Mouse (Mus musculus): ENCODE measurements around the gene Xbp1.
"Not testable (repeated sequence)": the region's sequence is repeated elsewhere in the genome, so short reads cannot be mapped to it uniquely, and the experiment has no call there.

Gene Xbp1

DNA sequence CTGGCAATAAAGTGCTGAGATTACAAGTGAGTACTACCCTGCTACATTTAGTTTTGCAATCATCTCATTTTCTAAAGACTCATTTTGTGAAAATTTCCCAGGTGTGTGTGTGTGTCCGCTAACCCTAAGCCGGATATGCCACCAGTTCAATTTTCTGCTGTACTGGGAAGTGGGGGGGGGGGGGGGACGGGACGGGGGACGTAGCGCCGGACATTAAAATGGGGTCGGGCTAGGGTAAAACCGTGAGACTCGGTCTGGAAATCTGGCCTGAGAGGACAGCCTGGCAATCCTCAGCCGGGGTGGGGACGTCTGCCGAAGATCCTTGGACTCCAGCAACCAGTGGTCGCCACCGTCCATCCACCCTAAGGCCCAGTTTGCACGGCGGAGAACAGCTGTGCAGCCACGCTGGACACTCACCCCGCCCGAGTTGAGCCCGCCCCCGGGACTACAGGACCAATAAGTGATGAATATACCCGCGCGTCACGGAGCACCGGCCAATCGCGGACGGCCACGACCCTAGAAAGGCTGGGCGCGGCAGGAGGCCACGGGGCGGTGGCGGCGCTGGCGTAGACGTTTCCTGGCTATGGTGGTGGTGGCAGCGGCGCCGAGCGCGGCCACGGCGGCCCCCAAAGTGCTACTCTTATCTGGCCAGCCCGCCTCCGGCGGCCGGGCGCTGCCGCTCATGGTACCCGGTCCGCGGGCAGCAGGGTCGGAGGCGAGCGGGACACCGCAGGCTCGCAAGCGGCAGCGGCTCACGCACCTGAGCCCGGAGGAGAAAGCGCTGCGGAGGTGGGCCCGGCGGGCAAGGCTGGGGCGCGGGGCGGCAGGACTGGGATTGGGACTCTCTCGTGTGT lies at the start of gene Xbp1:
Gene Xbp1 (plus strand): TSS at position 248 of the 854 bp plus-strand sequence.
- peak; percentile 95 to 97 for DNase-seq (ENCODE audit: low spot score in 2 of 2)

DNA sequence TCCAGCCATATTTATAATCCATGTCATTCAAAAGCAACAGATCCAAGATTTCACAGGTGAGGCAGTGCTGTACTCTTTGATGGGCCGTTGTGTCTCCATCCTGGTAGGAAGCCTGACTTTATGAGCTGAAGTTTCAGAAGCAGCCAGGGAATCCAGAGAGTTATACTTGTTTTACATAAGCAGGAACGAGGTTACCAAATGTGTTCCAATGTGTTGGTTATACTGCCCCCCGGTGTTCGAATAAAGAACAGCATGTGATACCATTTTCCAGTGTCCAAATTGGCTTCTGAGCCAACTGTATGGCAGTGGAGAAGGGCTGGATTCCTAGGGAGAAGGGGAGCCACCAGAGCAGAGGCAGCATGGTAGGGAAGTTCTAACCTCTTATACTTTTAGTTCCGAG lies 46.3 kb upstream of the Xbp1 start:
- DNase-seq (ENCODE audit: low spot score in 2 of 2), result peak; percentile 10 to 34

DNA sequence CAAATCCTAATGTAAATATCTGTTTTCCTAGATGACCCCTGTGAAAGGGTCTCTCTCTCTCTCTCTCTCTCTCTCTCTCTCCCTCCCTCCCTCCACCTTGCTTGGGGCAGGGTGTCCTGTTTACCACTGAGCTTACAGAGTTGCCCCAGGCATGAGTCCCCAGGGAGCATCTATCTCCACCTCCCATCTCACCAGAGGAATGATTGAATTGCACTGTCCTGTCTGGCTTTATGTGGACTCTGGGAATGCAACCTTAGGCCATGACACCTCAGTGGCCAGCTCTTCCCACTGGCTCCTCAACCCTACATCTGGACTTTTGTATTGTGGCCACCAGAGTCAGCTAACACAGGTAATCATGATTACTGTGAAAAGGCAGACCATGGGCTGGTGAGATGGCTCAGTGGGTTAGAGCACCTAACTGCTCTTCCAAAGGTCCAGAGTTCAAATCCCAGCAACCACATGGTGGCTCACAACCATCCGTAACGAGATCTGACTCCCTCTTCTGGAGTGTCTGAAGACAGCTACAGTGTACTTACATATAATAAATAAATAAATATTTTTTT lies 44.8 kb upstream of the Xbp1 start:
- DNase-seq (ENCODE audit: low spot score in 2 of 2), result not testable (repeated sequence)

DNA sequence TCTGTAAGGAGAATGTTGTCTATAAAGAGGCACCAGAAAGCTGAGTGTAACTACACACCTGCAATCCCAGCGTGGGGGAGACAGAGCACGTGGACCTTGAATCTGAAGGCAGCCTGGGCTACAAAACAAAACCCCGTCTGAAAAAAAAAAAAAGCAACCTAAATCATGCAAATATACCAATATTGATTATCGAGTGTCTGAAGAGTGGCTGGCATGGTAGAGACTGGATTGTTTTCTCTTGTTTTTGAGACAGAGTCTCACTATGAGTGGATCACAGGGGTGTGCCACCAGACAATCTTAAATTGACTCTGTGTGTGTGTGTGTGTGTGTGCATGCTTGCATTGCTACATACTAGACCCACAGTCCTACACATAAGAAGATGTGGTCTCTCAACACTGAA lies 43.7 kb upstream of the Xbp1 start:
- DNase-seq (ENCODE audit: low spot score in 2 of 2), result no peak

DNA sequence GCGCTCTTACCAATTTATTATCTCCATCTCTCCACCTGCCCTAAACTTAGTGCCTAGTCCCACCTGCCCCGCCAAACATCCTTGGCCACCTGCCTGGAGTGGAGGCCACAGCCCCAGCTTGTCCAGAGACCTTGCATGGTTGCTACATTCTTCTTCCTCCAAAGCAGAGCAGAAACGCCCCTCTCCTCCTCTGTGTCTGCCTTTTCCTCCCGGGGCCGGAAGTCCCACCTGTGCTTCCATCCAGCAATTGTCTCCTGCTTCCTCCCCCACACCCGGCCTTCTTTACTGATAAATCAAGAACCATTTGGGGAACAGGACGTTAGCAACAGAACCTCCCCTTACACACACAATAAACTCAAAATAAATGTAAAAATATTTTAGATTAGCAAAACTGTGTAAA lies 42.3 kb upstream of the Xbp1 start:
- DNase-seq (ENCODE audit: low spot score in 2 of 2), result no peak

DNA sequence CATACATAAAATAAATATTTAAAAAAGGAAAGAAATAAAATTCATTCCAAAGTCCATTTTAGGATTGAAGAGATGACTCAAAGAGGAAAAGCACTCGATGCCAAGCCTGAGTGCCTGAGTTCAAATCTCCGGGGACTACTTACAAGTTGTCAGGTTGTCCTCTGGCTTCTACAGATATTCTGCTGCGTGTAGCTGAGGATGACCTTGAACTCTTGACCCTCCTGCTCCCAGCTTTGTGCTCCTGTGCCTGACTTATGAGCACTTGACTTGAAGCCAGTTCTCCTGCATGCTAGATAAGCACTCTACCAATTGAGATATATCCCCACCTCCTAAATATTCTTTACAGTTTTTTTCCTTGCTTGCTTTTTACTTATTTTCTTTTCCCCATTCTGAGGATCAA lies 41.6 kb upstream of the Xbp1 start:
- DNase-seq (ENCODE audit: low spot score in 2 of 2), result no peak

DNA sequence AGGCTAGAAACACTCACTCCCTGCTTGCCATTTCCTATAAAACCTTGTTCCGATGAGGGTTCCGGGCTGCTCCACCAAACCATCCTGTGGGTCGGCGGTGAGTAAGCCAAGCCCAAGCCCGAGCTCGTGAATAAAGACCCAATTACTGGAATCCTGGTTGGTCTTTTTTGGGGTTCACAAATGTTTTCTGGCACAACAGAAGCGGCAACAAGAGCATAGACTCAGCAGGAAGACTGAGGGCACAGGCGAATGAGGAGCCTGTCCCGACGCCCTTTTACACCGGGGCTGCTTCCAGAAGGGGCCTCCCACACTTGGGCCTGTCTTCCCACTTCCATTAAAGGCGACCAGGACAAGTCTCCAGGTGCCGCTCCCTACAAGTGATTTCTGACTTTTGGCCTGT lies 37.9 kb upstream of the Xbp1 start:
- no peak for DNase-seq (ENCODE audit: low spot score in 2 of 2)

DNA sequence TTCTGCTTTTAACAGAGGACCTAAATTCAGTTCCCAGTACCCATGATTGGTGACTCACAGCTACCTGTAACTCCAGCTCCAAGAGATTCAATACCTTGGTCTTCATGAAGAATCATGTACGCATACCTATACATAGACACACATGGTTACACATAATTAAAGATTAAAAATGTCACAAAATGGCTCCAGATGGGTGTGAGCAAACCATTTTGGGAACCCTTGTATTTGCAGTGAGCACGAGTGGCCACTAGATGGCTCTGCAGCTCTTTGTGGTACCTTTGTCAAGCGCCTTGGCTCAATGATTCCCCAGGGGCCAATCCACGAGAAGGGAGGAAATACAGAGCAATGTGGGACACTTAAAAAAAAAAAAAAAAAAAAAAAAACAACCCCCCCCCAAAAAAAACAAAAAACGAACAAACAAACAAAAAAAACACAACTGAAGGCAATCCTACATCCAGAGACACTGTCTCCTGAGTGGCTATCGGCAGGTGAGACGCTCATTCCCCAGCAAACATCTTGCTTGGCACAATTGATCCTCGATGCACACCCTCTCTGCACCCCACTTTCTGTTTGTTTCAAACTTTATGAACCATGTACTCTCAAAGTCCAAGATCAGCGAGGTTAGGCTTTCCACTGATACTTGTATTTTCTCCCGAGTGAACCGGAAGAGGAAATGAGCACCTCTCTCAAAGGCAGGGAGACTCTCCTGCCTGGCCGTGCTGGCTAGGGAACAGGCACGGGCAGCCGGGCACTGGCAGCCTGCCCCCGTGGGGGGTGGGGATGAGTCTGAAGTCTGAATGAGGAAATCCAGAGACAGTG lies 35.1 kb upstream of the Xbp1 start:
- peak; percentile 79 to 89 for DNase-seq (ENCODE audit: low spot score in 2 of 2)

DNA sequence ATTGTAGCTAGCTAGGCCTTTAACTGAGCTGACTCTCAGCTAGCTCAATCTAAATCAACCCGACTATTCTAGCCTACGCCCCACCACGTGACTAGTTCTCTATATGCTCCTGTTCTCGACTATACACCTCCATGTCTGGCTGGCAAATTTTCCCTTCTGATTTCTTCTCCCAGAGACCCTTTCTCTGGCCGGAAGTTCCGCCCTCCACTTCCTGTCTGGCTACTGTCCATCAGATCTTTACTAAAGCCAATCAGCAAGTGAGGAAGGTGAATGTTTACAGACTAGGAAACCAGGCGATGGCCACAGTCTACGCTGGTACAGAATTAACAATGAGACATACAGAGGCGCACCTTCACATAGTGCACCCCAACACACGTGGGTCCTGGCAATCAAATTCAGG lies 31.0 kb upstream of the Xbp1 start:
- DNase-seq (ENCODE audit: low spot score in 2 of 2), result not testable (repeated sequence)

DNA sequence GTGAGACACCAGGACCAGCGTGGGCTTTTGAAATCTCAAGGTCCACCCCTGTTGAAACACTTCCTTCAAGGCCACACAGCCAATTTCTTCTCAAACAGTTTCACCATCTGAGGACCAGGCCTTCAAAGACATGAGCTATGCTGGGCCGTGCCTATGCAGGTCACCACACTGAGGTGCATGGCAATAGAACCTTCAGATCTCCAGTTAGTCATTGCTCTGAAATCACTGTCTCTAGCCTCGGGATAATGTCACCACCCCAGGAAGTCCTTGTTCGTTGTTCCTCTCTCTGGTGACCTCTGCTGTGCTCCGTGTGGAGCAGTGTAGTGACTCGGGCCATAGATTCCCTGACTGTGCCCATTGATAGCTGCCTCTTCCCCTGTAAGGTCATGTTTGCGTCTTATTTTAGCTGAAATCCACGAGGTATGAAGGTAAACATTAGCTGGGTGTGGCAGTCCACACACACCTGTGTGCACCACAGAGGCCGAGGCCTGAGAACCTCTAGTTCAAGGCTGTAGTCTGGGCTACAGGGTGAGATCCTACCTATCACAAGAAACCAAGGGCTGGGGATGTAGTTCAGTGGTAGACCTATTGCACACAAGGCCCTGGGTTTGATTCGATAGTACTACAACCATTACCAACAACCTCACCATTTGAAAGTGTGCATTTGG lies 29.3 kb upstream of the Xbp1 start:
- no peak for DNase-seq (ENCODE audit: low spot score in 2 of 2)

DNA sequence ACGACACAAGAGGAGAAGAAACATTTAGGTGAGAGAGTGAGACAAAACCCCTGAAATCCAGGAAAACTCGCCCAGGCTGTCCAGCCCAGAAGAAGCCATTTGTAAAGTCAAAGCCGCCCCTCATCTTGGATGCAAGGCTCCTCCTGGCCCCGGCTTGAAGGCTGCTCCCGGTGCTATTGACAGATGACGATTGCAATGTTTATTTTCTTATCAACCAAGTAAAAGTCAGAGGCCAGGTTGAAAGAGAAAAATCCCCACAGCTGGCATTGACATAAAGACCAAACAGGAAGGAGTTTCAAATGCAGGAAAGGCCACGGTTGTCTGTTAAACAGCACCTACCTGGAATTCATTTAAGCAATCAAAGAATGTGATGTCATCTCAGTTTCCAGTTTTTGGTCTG lies 28.5 kb upstream of the Xbp1 start:
- DNase-seq (ENCODE audit: low spot score in 2 of 2), result no peak

DNA sequence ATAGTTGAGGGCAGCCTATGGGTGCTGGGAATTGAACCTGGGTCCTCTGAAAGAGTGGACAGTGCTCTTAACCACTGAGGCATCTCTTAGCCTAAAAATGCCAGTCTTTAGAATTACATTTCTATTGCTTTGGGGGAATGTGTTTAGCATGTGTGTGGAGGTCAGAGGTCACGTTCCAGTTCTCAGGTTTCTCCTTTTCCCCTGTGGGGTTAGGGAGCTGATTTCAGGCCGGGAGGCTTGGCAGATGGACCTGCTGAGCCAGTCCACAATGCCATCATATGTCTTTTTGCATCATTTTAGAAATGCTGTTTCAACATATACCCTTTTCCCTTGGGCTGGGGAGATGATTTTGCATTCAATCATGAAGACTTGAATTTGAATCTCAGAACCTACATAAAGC lies 26.6 kb upstream of the Xbp1 start:
- DNase-seq (ENCODE audit: low spot score in 2 of 2), result no peak

DNA sequence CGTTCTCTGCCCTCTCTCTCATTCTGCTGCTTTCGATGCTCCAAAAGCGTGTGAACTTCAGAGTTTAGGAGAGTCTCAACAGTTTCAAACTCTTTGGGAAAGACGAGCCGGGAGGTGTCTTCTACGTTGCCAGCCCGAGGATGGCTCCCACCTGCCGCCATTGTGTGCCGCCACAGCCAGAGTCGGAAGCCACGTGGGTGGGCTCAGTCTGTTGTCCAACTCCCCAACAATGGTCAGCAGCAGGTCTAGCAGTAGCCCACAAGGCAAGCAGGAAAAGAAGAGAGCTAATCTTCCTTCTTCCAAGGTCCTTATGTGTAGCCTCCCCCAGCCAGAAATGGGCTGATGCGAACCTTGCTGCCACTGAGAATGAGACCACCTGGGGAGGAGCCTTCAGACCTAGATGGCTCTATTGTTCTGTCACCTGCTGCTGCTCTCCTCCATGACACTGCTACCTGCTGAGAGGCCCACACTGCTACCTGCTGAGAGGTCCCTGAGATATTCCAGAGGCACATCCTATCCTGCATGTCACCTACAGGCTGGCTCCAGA lies 25.1 kb upstream of the Xbp1 start:
- no peak for DNase-seq (ENCODE audit: low spot score in 2 of 2)

DNA sequence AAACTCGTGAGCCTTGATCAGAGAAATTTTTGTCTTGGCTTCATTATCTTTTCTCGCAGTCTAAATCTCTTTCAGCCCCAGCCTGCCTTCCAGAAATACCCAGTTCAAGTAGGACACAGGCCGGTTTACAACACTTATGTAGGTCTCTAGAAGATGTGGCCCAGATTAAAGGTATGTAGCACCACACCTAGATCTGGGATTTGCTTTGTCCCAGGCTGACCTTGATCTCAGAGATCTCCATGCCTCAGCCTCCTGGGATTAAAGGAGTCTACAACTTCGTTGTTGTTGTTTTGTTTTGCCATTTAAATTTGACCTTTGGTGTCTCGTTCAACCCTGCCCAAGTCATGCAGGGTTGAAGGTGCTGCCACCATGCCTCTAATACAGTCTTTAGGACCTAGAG lies 24.6 kb upstream of the Xbp1 start:
- no peak for DNase-seq (ENCODE audit: low spot score in 2 of 2)

DNA sequence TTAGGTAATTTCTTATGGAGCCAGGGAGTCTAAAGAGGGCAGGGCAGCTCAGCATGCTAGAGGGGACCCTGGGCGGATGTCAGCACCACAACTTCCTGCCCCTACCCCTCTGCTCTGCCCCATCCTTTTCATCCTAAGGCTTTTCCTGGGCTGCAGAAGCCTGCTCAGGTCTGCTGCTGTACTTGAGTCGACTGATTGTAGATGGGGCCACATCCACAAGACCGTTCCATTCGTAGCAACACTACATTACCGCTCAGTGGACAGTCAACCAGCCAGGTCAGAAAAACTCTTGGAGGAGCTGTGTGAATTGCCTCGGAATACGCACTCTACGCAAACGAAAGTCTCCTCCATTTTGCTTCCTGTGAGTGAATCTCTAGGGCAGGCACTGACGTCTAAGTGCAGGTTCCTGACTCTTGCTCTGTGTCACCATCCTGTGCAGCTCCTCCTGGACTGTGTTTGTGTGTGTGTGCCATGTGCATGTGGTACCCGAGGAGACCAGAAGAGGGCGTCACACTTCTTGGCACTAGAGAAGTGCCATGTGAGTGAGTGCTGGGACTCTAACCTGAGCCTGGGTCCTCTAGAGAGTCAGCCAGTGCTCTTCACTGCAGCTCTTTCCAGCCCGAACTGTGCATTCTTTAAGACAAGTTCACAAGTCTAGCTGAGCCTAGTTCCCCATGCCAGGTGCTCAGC lies 23.8 kb upstream of the Xbp1 start:
- DNase-seq (ENCODE audit: low spot score in 2 of 2), result no peak

DNA sequence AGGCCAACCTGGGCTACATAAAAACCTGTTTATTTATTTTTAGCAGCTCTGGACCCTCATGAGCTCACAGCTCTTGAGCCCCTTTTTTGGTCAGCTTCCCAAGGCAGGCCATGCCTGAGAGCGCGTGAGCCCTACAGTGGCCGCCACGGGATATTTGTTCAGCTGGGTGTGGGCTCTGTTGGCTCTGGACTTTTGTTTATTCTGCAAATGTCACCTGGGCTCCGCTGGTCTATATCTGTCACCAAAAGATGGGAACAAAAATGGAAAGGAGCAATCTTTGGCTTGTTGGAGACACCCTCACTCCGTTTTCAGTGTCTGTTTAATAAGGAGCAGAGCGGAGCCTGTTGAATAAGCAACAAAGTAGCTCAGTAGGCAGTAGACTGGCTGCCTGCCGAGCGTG lies 22.0 kb upstream of the Xbp1 start:
- no peak for DNase-seq (ENCODE audit: low spot score in 2 of 2)

DNA sequence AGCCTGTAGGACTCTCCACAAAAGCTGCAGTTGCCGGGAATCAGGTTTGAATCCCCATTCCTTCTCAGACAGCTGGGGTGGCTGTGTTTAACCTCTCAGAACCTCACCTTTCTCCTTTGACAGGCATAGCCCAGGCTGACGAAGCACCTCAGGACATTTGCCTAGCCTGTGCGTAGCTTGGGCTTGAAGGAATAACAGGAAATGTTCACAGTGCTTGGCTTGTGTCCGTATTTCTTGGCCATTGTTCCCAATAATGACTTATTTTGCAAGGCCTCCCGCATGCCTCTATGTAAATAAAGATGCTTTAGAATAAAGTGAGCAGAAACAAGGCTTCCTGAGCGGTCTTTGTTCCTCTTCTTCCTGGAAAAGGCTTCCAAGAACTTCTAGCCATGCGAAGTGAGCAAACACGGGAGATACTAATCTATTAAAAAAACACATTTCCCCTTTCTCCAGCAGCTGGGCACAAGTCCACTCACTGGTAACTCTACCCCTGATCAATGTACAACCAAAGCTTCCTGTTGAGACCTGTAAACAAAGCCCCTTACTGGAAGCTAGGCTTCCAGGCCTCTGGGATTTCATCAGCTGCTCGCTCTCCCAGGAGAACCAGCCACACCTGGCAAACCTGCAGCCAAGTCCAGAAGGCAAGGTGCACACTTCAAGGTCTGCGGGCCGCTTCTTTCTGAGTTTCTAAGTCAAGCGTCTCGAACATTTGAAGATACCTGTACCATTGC lies 21.4 kb upstream of the Xbp1 start:
- no peak for DNase-seq (ENCODE audit: low spot score in 2 of 2)

DNA sequence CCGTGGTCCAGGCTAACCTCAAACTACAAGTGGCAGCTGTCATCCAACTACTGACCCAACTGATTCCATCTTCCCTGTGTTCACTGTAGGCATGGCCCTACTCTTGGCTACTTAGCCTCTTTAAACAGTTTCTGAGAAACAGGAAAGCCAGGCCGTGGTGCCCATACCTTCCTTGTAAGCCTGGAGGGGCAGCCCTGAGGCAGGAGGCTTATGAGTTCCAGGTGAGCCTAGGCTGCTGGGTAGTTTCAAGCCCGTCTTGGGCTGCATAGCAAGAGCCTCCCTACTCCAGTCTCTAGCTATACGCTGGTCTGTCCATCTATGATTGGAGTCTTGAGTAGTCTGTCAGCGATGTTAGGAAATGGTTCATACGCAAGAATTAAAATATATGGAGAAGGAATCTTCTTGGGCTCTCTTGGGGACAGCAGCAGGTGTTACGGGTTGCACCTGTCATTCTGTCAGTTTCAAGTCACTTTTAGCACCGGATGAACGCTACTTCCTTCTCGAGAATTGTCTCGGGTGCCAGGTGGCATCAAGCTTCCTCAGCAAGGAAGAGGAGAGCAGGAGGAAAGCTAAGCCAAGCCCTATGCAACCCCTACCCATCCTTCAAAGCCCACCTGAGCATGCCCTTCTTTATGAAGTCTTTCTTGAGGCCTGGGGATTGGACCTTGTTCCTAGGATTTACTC lies 20.4 kb upstream of the Xbp1 start:
- DNase-seq (ENCODE audit: low spot score in 2 of 2), result peak; percentile 40 to 47

DNA sequence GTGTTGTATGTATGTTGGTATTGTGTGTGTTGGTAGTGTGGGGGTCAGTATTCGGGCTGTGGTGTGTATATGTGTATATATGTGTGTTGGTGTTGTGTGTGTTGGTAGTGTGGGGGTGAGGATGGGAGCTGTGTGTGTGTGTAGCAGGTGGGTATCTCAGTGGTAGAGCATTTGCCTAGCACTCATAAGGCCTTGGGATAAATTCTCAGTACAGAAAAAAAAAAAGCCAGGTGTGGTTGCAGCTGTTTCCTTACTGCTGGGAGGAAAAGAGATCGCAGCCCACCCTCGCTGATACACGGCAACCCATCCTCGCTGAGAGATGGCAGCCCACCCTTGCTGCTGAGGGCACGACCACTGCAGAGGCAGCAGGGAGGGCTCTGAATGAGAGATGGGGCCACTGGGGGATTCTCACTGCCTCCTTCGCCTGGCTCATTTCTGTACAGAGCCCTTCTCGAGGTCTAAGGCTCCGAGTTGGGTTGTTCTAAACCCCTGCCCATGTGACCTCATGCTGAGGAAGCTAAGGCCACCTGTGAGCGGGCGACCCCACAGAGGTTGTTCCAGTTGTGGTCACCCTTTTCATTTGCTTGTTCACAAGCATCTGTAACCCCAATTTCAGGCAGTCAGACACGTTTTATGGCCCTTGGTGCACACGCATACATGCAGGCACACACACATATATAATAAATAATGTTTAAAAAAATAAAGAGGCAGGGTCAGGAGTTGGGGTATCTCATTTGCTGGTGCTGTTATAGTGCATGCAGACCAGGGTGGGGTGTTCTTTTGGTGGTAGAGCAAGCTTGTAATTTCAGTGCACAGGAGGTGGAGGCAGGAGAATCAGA lies 19.3 kb upstream of the Xbp1 start:
- peak in 1 of 2 experiments; percentile 22 for DNase-seq (ENCODE audit: low spot score in 2 of 2)

Data from spleen, postnatal 36 days (tissue).